Mouse (Mus musculus): ENCODE data around the gene Golga1. TPM values are rescaled to one million over a fixed set of nuclear protein-coding genes. Genes with fewer than 3 reads are reported as not detected.

The Golga1 gene
- total and polyA plus RNA-seq, 2 experiments, result 7.1 to 19.1 TPM

DNA sequence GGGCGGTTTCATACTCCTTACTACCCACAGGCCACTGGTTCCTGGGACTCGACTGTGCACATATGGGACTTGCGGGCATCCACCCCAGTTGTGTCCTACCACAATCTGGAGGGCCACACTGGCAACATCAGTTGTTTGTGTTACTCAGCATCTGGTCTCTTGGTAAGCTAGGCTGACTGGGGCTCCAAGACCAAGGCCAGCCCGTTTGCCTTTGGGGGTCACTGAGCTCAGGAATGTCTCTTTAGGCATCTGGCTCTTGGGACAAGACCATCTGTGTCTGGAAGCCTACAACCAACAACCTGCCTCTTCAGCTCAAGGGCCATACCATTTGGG, 64.8 kb downstream of the Golga1 start:
- peaks cover 12% of the 10 kb centered on the region for H3K4me1 ChIP-seq (ENCODE audit: control insufficient read depth, insufficient read depth, low read length)

DNA sequence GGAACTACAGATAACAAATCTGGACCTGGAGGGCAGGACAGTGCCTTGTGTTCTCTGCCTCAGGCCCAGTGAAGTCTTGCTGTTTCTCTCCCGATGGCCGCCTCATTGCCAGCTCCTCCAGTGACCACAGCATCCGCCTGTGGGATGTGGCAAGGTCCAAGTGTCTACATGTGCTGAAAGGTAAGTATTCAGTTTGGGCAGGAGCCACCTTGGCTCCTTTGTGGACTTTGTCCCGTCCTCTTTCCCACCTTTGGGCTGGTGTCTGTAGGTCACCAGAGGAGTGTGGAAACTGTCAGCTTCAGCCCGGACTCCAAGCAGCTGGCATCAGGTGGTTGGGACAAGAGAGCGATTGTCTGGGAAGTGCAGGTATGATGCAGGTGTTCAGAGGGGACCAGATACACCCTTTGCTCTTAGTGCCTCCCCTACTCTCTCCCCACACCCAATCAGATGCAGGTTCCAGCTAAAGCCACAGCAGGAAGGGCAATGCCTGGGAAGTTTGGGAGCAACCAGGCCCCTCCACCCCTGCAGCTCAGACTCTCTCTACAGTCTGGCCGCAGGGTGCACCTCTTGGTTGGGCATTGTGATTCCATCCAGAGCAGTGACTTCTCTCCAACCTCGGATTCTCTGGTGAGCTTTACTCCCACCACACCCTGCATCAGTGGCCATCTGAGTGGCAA, 65.3 kb downstream of the Golga1 start:
- Histone ChIP-seq H3K79me2 (ENCODE audit: control insufficient read depth, insufficient read depth, low read length) (no peaks in the 10 kb centered on the region), H3K4me3 (ENCODE audit: insufficient read depth, low read depth, low read length) (no peak overlapping the region), H3K4me1 (ENCODE audit: control insufficient read depth, insufficient read depth, low read length) (peaks cover 12% of the 10 kb centered on the region), H3K27me3 (ENCODE audit: control insufficient read depth, insufficient read depth, low read length) (no peaks in the 10 kb centered on the region), H3K27ac (replicated peaks; ENCODE audit: insufficient read depth, low read depth, low read length) (no peak overlapping the region), H3K9ac (ENCODE audit: low read depth, low read length) (no peak overlapping the region), H3K36me3 (ENCODE audit: control insufficient read depth, insufficient read depth, low read length) (peaks cover 4% of the 10 kb centered on the region; the same call in 1 of the 2 replicates)
- WGBS, result 44% methylated on average over 8 of the region's 8 CpGs
- DNase-seq (ENCODE audit: extremely low read depth, low read depth, low spot score), result peak; percentile 53
- TF ChIP-seq CTCF (IDR thresholded peaks at IDR 0.05; ENCODE audit: low read depth, low read length) (no peak), POLR2A (IDR thresholded peaks at IDR 0.05; ENCODE audit: extremely low read depth, insufficient read depth, low read length) (no peak)

More for the DNA sequence above, 64.8 kb downstream of the Golga1 start:
- no peaks in the 10 kb centered on the region for H3K27me3 ChIP-seq (ENCODE audit: control insufficient read depth, insufficient read depth, low read length)
- H3K4me3 ChIP-seq (ENCODE audit: insufficient read depth, low read depth, low read length), result no peak overlapping the region
- H3K79me2 ChIP-seq (ENCODE audit: control insufficient read depth, insufficient read depth, low read length), result no peaks in the 10 kb centered on the region
- no peak overlapping the region for H3K27ac ChIP-seq (replicated peaks; ENCODE audit: insufficient read depth, low read depth, low read length)
- TF ChIP-seq POLR2A (IDR thresholded peaks at IDR 0.05; ENCODE audit: extremely low read depth, insufficient read depth, low read length) (no peak), CTCF (IDR thresholded peaks at IDR 0.05; ENCODE audit: low read depth, low read length) (no peak)
- H3K9ac ChIP-seq (ENCODE audit: low read depth, low read length), result no peak overlapping the region
- DNase-seq (ENCODE audit: extremely low read depth, low read depth, low spot score), result no peak
- 91% methylated on average over 4 of the region's 4 CpGs for WGBS
- peaks cover 4% of the 10 kb centered on the region; the same call in 1 of the 2 replicates for H3K36me3 ChIP-seq (ENCODE audit: control insufficient read depth, insufficient read depth, low read length)

DNA sequence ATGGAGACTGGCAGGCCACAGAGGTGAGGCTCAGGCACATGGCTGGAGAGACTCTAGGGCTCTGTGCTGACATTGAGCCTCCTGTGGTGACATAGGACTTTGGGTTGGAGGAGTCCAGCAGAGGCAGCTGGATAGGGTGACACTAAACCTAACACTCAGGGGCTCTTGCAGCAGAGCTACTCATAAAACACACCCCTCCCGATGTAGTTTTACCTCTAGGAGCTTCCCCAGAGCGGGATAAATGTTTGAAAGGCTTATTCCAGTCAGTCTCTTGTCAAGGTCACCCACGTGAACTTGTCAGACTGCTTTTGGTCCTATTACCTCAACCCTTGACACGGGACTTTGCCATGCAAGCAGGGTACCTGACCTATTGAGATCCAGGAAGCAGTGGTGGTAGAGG, 66.0 kb downstream of the Golga1 start:
- peaks cover 12% of the 10 kb centered on the region for H3K4me1 ChIP-seq (ENCODE audit: control insufficient read depth, insufficient read depth, low read length)
- H3K36me3 ChIP-seq (ENCODE audit: control insufficient read depth, insufficient read depth, low read length), result peaks cover 4% of the 10 kb centered on the region; the same call in 1 of the 2 replicates
- WGBS, result 30% methylated on average over 4 of the region's 4 CpGs
- no peak overlapping the region for H3K4me3 ChIP-seq (ENCODE audit: insufficient read depth, low read depth, low read length)
- no peaks in the 10 kb centered on the region for H3K27me3 ChIP-seq (ENCODE audit: control insufficient read depth, insufficient read depth, low read length)
- no peaks in the 10 kb centered on the region for H3K79me2 ChIP-seq (ENCODE audit: control insufficient read depth, insufficient read depth, low read length)
- no peak for DNase-seq (ENCODE audit: extremely low read depth, low read depth, low spot score)
- H3K27ac ChIP-seq (replicated peaks; ENCODE audit: insufficient read depth, low read depth, low read length), result no peak overlapping the region
- H3K9ac ChIP-seq (ENCODE audit: low read depth, low read length), result no peak overlapping the region
- TF ChIP-seq POLR2A (IDR thresholded peaks at IDR 0.05; ENCODE audit: extremely low read depth, insufficient read depth, low read length) (no peak), CTCF (IDR thresholded peaks at IDR 0.05; ENCODE audit: low read depth, low read length) (no peak)

DNA sequence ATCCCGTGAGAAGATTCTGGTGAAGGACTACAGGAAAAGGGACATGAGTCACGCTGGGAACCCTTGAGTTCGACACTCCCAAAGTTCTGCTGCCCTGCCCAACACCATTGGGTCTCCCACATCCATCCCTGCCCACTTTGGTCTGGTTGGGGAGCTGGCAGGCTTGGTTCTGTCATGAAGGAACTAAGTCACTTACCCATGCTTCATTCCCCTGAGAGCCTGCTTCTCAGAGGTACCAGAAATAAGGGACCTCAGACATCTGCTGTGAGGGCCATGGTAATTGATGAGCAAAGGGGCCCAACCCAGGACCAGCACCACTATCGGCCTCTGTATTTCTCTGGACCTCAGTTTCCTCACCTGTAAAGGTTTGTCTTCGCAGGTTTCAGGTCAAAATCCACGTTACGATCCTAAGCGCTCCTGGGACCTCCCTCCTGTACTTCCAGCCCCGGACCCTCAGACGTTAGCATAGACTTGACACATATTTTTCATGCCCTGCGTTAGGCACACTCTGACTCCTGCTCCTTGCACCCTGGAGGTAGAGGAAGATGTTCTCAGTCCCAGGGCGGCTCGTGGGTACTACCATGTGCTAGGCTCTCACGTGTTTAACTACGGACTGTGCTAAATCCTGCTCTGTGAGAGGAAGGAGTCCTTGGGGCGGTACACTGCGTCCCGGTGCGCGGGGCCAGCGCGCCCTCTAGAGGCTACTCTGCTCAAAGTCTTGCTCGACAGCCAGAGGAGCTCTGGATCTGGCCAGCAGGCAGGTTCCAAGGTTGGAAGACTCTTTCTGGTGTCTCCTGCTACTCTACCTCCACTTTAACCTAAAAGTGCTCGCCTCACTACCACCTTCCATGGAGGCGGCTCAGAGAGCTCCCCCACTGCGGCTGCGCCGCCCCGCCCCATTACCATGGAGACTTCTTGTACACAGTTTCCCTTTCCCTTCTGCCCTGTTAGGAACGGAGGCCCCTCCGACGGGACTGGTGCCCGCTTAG, 67.7 kb downstream of the Golga1 start, which contains the start of gene Wdr38:
Wdr38 (plus strand) TSS at position 91 of the 989 bp plus-strand sequence.
- no peaks in the 10 kb centered on the region for H3K27me3 ChIP-seq (ENCODE audit: control insufficient read depth, insufficient read depth, low read length)
- 12% methylated on average over 33 of the region's 33 CpGs for WGBS
- TF ChIP-seq CTCF (IDR thresholded peaks at IDR 0.05; ENCODE audit: low read depth, low read length) (peak; percentile 95), POLR2A (IDR thresholded peaks at IDR 0.05; ENCODE audit: extremely low read depth, insufficient read depth, low read length) (no peak)
- peak; percentile 79 for DNase-seq (ENCODE audit: extremely low read depth, low read depth, low spot score)
- H3K4me3 ChIP-seq (ENCODE audit: insufficient read depth, low read depth, low read length), result peak within 1 kb of the TSS; percentile 67
- H3K4me1 ChIP-seq (ENCODE audit: control insufficient read depth, insufficient read depth, low read length), result peaks cover 2% of the 10 kb centered on the region; the same call in 1 of the 2 replicates
- H3K79me2 ChIP-seq (ENCODE audit: control insufficient read depth, insufficient read depth, low read length), result no peaks in the 10 kb centered on the region
- H3K27ac ChIP-seq (replicated peaks; ENCODE audit: insufficient read depth, low read depth, low read length), result peak within 1 kb of the TSS; percentile 75
- peak within 1 kb of the TSS; percentile 67 for H3K9ac ChIP-seq (ENCODE audit: low read depth, low read length)
- peaks cover 2% of the 10 kb centered on the region; the same call in 1 of the 2 replicates for H3K36me3 ChIP-seq (ENCODE audit: control insufficient read depth, insufficient read depth, low read length)

DNA sequence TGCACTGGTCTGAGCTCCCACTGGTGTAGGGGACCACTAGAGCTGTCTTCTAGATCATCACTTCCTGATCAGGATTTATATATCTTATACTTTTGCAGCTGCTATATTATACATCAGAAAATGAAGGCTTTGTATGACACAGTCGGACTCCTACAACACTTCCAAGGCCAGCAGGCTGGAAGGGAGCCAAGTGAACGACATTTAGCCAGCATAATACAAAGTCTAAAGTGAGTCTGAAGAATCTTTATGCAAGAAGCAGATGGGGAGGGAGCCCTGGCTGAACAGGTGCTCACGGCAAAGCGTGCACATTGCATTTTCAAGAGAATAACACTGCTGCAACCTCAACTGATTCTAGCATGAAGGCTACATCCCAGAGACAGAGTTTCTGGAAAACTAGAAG, 72.9 kb downstream of the Golga1 start:
- H3K27ac ChIP-seq (replicated peaks; ENCODE audit: insufficient read depth, low read depth, low read length), result no peak overlapping the region
- no peaks in the 10 kb centered on the region for H3K79me2 ChIP-seq (ENCODE audit: control insufficient read depth, insufficient read depth, low read length)
- H3K36me3 ChIP-seq (ENCODE audit: control insufficient read depth, insufficient read depth, low read length), result no peaks in the 10 kb centered on the region
- no peak for DNase-seq (ENCODE audit: extremely low read depth, low read depth, low spot score)
- H3K27me3 ChIP-seq (ENCODE audit: control insufficient read depth, insufficient read depth, low read length), result no peaks in the 10 kb centered on the region
- WGBS, result 39% methylated on average over 4 of the region's 4 CpGs
- H3K9ac ChIP-seq (ENCODE audit: low read depth, low read length), result no peak overlapping the region
- TF ChIP-seq POLR2A (IDR thresholded peaks at IDR 0.05; ENCODE audit: extremely low read depth, insufficient read depth, low read length) (no peak), CTCF (IDR thresholded peaks at IDR 0.05; ENCODE audit: low read depth, low read length) (no peak)
- H3K4me3 ChIP-seq (ENCODE audit: insufficient read depth, low read depth, low read length), result no peak overlapping the region
- no peaks in the 10 kb centered on the region for H3K4me1 ChIP-seq (ENCODE audit: control insufficient read depth, insufficient read depth, low read length)

Measured in liver, adult 2 months (tissue).